Mouse (Mus musculus): Measurements from ENCODE around the gene Cttnbp2.

DNA sequence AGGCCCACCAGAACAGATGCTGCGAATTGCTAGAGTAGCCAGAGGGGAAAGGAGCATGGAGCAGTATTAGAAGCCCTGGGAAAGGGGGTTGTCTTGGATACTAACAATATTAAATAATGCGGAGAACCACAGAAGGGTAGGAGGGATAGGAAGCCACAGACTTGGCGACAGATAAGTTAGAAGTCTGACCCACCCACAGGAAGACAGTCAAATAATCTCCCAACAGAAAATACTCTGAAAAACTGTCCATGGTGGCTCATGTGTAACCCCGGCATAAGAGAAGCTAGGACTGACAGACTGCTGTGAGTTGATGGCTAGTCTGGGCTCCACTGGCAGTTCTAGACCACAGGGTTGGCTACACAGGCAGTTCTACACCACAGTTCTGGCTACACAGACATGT, 98.7 kb downstream of the Cttnbp2 start:
- TF ChIP-seq CTCF (IDR thresholded peaks at IDR 0.05) (no peak), EP300 (IDR thresholded peaks at IDR 0.05) (no peak)
